In genomic region chr7:140855860-140856784, GRCm38 (mm10) we compare ENCODE assay signal across 8 mouse cellular contexts. TPM values are rescaled to one million over a fixed set of nuclear protein-coding genes. Genes with fewer than 3 reads are reported as not detected.
DNase-seq lines count a peak whose midpoint lies in the region; ATAC-seq and TF ChIP-seq lines count a peak whose summit lies in the region.

Gene Gm45785 (minus strand): TSS chr7:140856331.

- peaks cover 6% of the 10 kb centered on the region; the same call in 1 of the 2 replicates for H3K4me1 ChIP-seq in bone marrow, adult 2 months (ENCODE audit: control insufficient read depth, insufficient read depth, low read length)
- H3K4me1 ChIP-seq in embryonic facial prominence, embryonic 15.5 days, result peaks cover 34% of the 10 kb centered on the region
- H3K4me1 ChIP-seq in limb, embryonic 14.5 days (ENCODE audit: control insufficient read depth, insufficient read depth, low read length), result peaks cover 19% of the 10 kb centered on the region
- H3K4me1 ChIP-seq in midbrain, postnatal 0 days (ENCODE audit: insufficient read depth, low read length), result peaks cover 15% of the 10 kb centered on the region; the same call in 1 of the 2 replicates

- peak within 1 kb of the TSS; percentile 88 for H3K27ac ChIP-seq in bone marrow, adult 2 months (ENCODE audit: control insufficient read depth, insufficient read depth, low read depth, low read length, poor library complexity)
- H3K27ac ChIP-seq in embryonic facial prominence, embryonic 15.5 days (replicated peaks), result peak within 1 kb of the TSS; percentile 92
- peak within 1 kb of the TSS; percentile 83 for H3K27ac ChIP-seq in limb, embryonic 14.5 days (replicated peaks; ENCODE audit: low read depth, low read length)
- H3K27ac ChIP-seq in midbrain, postnatal 0 days (ENCODE audit: low read depth, low read length), result peak within 1 kb of the TSS; percentile 95

- no peaks in the 10 kb centered on the region for H3K27me3 ChIP-seq in embryonic facial prominence, embryonic 15.5 days
- no peaks in the 10 kb centered on the region for H3K27me3 ChIP-seq in limb, embryonic 14.5 days (ENCODE audit: control insufficient read depth, insufficient read depth, low read length)
- no peaks in the 10 kb centered on the region for H3K27me3 ChIP-seq in midbrain, postnatal 0 days (ENCODE audit: insufficient read depth, low read length)

- under 1% methylated on average over 51 of the region's 51 CpGs for WGBS in bone marrow, adult 2 months
- WGBS in embryonic facial prominence, embryonic 15.5 days, result under 1% methylated on average over 51 of the region's 51 CpGs
- under 1% methylated on average over 48 of the region's 51 CpGs for WGBS in limb, embryonic 14.5 days
- WGBS in midbrain, postnatal 0 days, result under 1% methylated on average over 51 of the region's 51 CpGs

- peaks cover 58% of the 10 kb centered on the region for H3K36me3 ChIP-seq in embryonic facial prominence, embryonic 15.5 days
- H3K36me3 ChIP-seq in limb, embryonic 14.5 days (ENCODE audit: control insufficient read depth, insufficient read depth, low read length), result peaks cover 58% of the 10 kb centered on the region
- H3K36me3 ChIP-seq in midbrain, postnatal 0 days (ENCODE audit: insufficient read depth, low read length), result peaks cover 45% of the 10 kb centered on the region

- H3K9ac ChIP-seq in embryonic facial prominence, embryonic 15.5 days, result peak within 1 kb of the TSS; percentile 85
- peak within 1 kb of the TSS; percentile 85 for H3K9ac ChIP-seq in limb, embryonic 14.5 days (ENCODE audit: low read depth, low read length, severe bottlenecking)
- peak within 1 kb of the TSS; percentile 97 for H3K9ac ChIP-seq in midbrain, postnatal 0 days (replicated peaks; ENCODE audit: low read length, poor library complexity, severe bottlenecking)

- peak; percentile 74 for ATAC-seq in embryonic facial prominence, embryonic 15.5 days (ENCODE audit: insufficient number of reproducible peaks, low FRiP score, low TSS enrichment, low read depth)
- ATAC-seq in limb, embryonic 14.5 days (ENCODE audit: low FRiP score, low read depth), result peak; percentile 86
- peak; percentile 83 for ATAC-seq in midbrain, postnatal 0 days (ENCODE audit: low FRiP score)

- H3K4me2 ChIP-seq in embryonic facial prominence, embryonic 15.5 days (replicated peaks), result peak within 1 kb of the TSS; percentile 99
- H3K4me2 ChIP-seq in limb, embryonic 14.5 days (replicated peaks; ENCODE audit: low read depth, low read length, severe bottlenecking), result peak within 1 kb of the TSS; percentile 98
- H3K4me2 ChIP-seq in midbrain, postnatal 0 days (ENCODE audit: low read depth, low read length, poor library complexity, severe bottlenecking), result peak within 1 kb of the TSS; percentile 96

- H3K9me3 ChIP-seq in embryonic facial prominence, embryonic 15.5 days (replicated peaks), result no peaks in the 10 kb centered on the region
- H3K9me3 ChIP-seq in limb, embryonic 14.5 days (ENCODE audit: control insufficient read depth, low read length), result no peaks in the 10 kb centered on the region
- H3K9me3 ChIP-seq in midbrain, postnatal 0 days (ENCODE audit: low read length), result no peaks in the 10 kb centered on the region

- TF ChIP-seq POLR2A in bone marrow, adult 2 months (IDR thresholded peaks at IDR 0.05; ENCODE audit: borderline replicate concordance, control insufficient read depth, low read depth, low read length), result peak; percentile 66; the same call in 1 of the 2 replicates
- TF ChIP-seq POLR2A in limb, embryonic 14.5 days (IDR thresholded peaks at IDR 0.05; ENCODE audit: borderline replicate concordance, extremely low read depth, insufficient read depth, insufficient read length), result peak; percentile 56; the same call in 1 of the 2 replicates

- H3K4me3 ChIP-seq in bone marrow, adult 2 months (replicated peaks; ENCODE audit: control insufficient read depth, low read depth, low read length), result peak within 1 kb of the TSS; percentile 82
- H3K4me3 ChIP-seq in embryonic facial prominence, embryonic 15.5 days (replicated peaks), result peak within 1 kb of the TSS; percentile 90
- H3K4me3 ChIP-seq in limb, embryonic 14.5 days (replicated peaks; ENCODE audit: low read length), result peak within 1 kb of the TSS; percentile 82
- H3K4me3 ChIP-seq in midbrain, postnatal 0 days (ENCODE audit: low read depth, low read length), result peak within 1 kb of the TSS; percentile 81

- no peak for TF ChIP-seq CTCF in bone marrow, adult 2 months (IDR thresholded peaks at IDR 0.05; ENCODE audit: control insufficient read depth, insufficient read depth, low read length)
- peak; percentile 37 for TF ChIP-seq CTCF in midbrain, postnatal 0 days (IDR thresholded peaks at IDR 0.05)

- peak; percentile 96 for DNase-seq in 3T3-L1 (ENCODE audit: low read depth, low spot score)
- peak; percentile 93 for DNase-seq in heart, adult 8-10 months (ENCODE audit: low spot score)
- DNase-seq in kidney, adult 9 months, result peak; percentile 95
- peak; percentile 90 for DNase-seq in limb, embryonic 14.5 days (ENCODE audit: low spot score)
- peak; percentile 95 for DNase-seq in midbrain, postnatal 0 days (ENCODE audit: low spot score)
- peak; percentile 52 to 58 for DNase-seq in spleen, postnatal 14 days (ENCODE audit: low spot score in 2 of 2)

RNA-seq across cellular contexts. Expression of gene Gm45785, which starts in this region (rescaled TPM):
- polyA plus RNA-seq in bone marrow, adult 2 months (2011; ENCODE audit: insufficient read depth, insufficient read length, low replicate concordance, missing spikeins), result not detected in 2 replicates
- not detected in 2 replicates for polyA plus RNA-seq in embryonic facial prominence, embryonic 15.5 days (2015; fragmentation: Nextera tagmentation; extraction: Ambion mirVana)
- total RNA-seq in heart, adult 8-10 months (2022), result not detected
- 0.12 TPM in 1 of 2 replicates, not detected in the other for polyA plus RNA-seq in limb, embryonic 14.5 days (2012; rRNA removed)
- not detected in 2 replicates for polyA plus RNA-seq in limb, embryonic 14.5 days (2014; fragmentation: Nextera tagmentation; extraction: Ambion mirVana)
- total RNA-seq in midbrain, postnatal 0 days (2014; rRNA removed), result 0.27 and 2.5 TPM in 2 replicates
- polyA plus RNA-seq in midbrain, postnatal 0 days (2015; fragmentation: Nextera tagmentation; extraction: Ambion mirVana), result 0.20 TPM in 1 of 2 replicates, not detected in the other

Comparison
In these comparisons a context has a peak if more than half of its experiments do, and no peak if none do; other contexts are left out.
1. Peak in every context shown above with its lines: DNase-seq, ATAC-seq, H3K4me3 ChIP-seq and H3K27ac ChIP-seq.
2. Peak in ATAC-seq, H3K4me3 ChIP-seq, H3K27ac ChIP-seq, H3K9ac ChIP-seq and H3K4me2 ChIP-seq in embryonic facial prominence, embryonic 15.5 days; RNA of the gene not detected or under 1 TPM.
3. Peak in DNase-seq in heart, adult 8-10 months; RNA of the gene not detected or under 1 TPM.
4. Peak in DNase-seq, ATAC-seq, H3K4me3 ChIP-seq, H3K27ac ChIP-seq, H3K9ac ChIP-seq and H3K4me2 ChIP-seq in limb, embryonic 14.5 days; RNA of the gene not detected or under 1 TPM.